Mouse (Mus musculus): Measurements from ENCODE around the gene Tanc2.

DNA sequence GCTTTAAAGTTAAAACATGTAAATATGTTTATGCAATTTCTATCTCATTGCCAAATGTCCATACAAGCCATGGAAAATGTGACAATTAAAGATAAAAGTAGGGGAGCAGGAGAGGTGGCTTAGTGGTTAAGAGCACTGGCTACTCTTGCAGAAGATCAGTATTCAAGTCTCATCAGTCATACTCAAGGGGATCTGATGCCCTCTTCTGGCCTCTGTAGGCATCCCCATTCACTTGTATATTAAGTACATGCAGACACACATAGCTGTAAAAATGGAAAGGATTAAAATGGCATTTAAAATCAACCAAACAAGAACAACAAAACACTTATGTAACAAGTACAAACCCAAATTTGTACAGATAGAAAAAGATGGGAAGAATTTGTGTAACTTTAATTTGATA is 54.2 kb downstream of the Tanc2 start:
- no peak for TF ChIP-seq POLR2AphosphoS2 (IDR thresholded peaks at IDR 0.05; ENCODE audit: low read length)
- TF ChIP-seq CTCF (IDR thresholded peaks at IDR 0.05 in 2 of 3, conservative IDR thresholded peaks at IDR 0.05 in 1 of 3; ENCODE audit: control insufficient read depth in 1 of 3, insufficient read depth in 1 of 3, low read depth in 2 of 3, low read length in 3 of 3, poor library complexity in 1 of 3, severe bottlenecking in 1 of 3), result peak; percentile 15 to 54 (median 19); a peak in 3 of 6 replicates
- no peak for TF ChIP-seq MYC (IDR thresholded peaks at IDR 0.05; ENCODE audit: low read depth, low read length)
- TF ChIP-seq ZC3H11A (IDR thresholded peaks at IDR 0.05; ENCODE audit: low read depth, low read length), result peak; percentile 27; the same call in 1 of the 2 replicates
- no peak for TF ChIP-seq MXI1 (IDR thresholded peaks at IDR 0.05; ENCODE audit: low read depth, low read length)

Measured in MEL (cell line).